Mouse (Mus musculus): ENCODE data around the gene Dclk1. TPM values are rescaled to one million over a fixed set of nuclear protein-coding genes. Genes with fewer than 3 reads are reported as not detected.

Gene Dclk1
- polyA plus RNA-seq, 1 experiment from 2014 or later: 4.4 TPM

DNA sequence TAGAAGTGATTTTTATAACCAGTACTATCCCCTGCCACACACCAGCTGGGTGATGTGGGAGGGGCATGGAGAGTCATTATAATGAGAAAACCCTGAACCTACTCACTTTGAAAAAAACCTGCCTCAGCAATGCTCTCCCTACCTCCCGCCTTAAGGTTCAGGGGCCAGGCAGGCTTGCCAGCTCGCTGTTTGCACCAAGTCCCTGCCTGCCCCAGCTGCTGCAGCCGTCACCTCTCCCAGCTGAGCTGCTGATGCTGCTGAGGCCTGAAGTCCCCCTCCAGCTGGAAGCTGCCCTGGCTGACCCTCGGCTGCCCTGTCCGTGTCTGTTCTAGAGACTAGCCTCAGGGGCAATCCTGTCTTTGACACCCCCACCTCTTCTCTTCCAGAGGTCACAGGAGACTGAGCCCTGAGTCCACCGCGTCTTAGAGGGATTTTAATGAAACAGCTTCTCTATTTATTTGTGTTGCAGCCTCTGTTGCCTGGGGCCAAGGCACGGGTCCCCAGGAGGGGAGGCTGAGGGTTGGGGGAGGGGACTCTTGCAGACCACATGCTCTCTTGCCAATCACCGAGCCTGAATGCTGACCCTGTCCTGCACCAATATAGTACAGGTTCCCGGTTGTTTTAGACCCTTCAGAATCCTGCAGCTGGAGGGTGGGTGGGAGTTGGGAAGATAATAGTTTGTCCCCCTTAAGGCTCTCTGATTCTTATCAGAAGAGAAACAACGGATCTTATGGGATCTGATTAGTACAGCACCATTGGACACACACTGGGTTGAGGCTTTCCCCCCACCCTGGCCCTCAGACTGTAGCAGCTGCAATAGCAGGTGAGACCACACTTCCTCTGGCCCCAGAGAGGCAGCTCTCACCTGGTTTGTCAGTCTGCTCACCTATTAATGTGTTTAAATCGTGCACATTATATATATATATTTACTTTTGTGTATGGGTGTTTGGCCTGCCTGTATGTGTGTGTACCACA is 346.1 kb downstream of the Dclk1 start:
- 20% methylated on average over 12 of the region's 12 CpGs for WGBS
- no peak overlapping the region; the same call in 1 of the 2 replicates for H3K27ac ChIP-seq (replicated peaks)

More for the DNA sequence above, 346.1 kb downstream of the Dclk1 start:
- no peaks in the 10 kb centered on the region for H3K9me3 ChIP-seq (ENCODE audit: control insufficient read depth, low read length)
- no peaks in the 10 kb centered on the region for H3K27me3 ChIP-seq (ENCODE audit: control insufficient read depth, insufficient read depth, low read length)
- DNase-seq (ENCODE audit: low spot score): no peak
- H3K4me1 ChIP-seq (replicated peaks; ENCODE audit: control insufficient read depth, insufficient read depth): 0 out of 2 replicates have a peak, but pooled peaks cover 4% of the 10 kb centered on the region
- no peak overlapping the region for H3K9ac ChIP-seq (ENCODE audit: low read length)
- no peaks in the 10 kb centered on the region for H3K36me3 ChIP-seq (ENCODE audit: control insufficient read depth, insufficient read depth, low read length)
- TF ChIP-seq CTCF (IDR thresholded peaks at IDR 0.05; ENCODE audit: low read depth) (no peak), EP300 (optimal IDR thresholded peaks at IDR 0.05) (no peak)
- no peak overlapping the region for H3K4me2 ChIP-seq (replicated peaks; ENCODE audit: low read depth)
- no peak overlapping the region for H3K4me3 ChIP-seq (ENCODE audit: low read depth, low read length)
- no peak for ATAC-seq (ENCODE audit: low FRiP score, low TSS enrichment)

Other genes with a start within 250 kb of the Dclk1 start
- gene Ccna1, start 186.9 kb upstream of the Dclk1 start, polyA plus RNA-seq (2015; fragmentation: Nextera tagmentation; extraction: Ambion mirVana): 0.32 and 0.67 TPM in 2 replicates
- gene Spg20, start 130.3 kb upstream of the Dclk1 start, polyA plus RNA-seq (2015; fragmentation: Nextera tagmentation; extraction: Ambion mirVana): 14.4 and 16.1 TPM in 2 replicates
- 0.05 TPM in 1 of 2 replicates, not detected in the other for gene Ccdc169, start 105.0 kb upstream of the Dclk1 start, polyA plus RNA-seq (2015; fragmentation: Nextera tagmentation; extraction: Ambion mirVana)
- not detected in 2 replicates for gene Sohlh2, start 60.3 kb upstream of the Dclk1 start, polyA plus RNA-seq (2015; fragmentation: Nextera tagmentation; extraction: Ambion mirVana)
- not detected in 2 replicates for gene Gm21954, start 229.8 kb downstream of the Dclk1 start, polyA plus RNA-seq (2015; fragmentation: Nextera tagmentation; extraction: Ambion mirVana)